Mouse (Mus musculus) thymus, postnatal 25 days (tissue): Measurements from ENCODE around the gene Adcy5.

Source experiments
- DNase-seq: peaks from one replicate; pipeline ENCODE4 v3.0.0; 2022

Gene Adcy5

DNA sequence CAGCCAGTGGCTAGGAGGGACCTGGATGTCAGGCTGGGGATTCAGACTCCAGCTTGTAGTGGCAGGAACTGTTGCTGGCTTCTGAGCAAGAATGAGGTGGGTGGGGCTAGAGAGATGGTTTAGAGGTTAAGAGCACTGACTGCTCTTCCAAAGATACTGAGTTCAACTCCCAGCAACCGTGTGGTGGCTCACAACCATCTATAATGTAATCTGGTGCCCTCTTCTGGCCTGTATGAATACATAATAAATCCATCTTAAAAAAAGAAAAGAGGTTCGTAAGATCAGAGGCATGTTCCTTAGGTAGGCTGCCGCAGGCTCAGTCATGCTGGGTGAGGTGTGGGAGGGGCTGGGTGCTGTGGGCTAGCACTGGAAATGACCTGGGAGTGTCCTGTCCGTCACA, 116.9 kb downstream of the Adcy5 start:
- peak; percentile 3 for DNase-seq

DNA sequence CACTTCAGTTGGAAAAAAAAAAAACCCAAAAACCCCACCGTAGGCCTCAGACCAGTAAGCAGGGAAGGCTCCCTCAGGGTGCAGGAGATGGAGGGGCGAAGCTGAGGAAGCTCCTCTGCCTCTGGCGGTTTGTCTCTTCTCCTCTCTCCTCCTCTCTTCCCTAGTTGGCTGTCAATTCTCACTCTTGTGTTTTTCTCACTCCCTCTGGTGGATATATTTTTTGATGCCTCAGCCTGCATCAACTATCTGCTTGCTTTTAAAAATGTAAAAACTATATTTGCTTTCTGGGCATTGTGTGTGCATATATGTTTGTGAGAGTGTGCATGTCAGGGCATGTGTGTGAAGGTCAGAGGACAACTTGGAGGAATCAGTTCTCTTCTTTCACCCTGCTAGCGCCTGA, 117.7 kb downstream of the Adcy5 start:
- no peak for DNase-seq

GRCm38 (mm10) chr16:35278166-35278565, 123.5 kb downstream of the Adcy5 start:
- DNase-seq: no peak

DNA sequence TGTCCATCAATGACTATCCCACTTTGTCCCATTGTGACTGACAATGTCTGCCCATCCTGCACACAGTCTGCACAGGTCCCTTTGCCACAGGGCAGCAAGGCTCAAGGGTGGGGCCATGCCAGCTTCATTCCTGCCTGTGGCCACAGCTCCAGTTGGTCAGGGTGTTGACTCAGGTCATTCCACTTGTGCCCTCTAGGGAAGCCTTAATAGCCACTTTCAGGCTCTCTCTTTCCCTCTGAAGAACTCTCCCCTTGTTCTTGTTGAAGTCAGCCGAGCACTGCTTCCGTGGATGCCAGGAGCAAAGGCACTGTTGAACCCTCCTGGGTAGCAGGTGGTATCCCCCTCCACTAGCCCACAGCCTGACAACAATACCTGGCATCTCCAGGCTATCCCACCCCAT, 127.8 kb downstream of the Adcy5 start:
- DNase-seq: no peak

DNA sequence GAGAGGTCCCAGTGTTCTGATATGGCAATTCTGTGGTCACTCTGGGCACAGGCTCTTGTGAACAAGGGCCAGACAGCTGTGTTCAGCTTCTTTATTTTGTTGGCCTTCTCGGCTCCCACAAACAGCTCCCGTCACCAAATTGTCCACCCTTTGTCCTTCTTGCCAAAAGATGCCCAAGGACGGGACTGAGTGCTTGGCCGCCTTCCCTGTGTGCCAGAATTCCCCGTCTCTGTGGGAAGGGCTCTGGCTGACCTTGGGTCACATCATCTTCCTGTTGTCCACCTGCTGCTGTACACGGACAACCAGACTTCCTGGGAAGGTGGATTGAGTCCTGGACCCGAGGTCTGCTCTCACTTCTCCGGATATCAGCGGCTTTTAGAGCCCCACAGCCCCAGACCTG, 131.1 kb downstream of the Adcy5 start:
- no peak for DNase-seq

DNA sequence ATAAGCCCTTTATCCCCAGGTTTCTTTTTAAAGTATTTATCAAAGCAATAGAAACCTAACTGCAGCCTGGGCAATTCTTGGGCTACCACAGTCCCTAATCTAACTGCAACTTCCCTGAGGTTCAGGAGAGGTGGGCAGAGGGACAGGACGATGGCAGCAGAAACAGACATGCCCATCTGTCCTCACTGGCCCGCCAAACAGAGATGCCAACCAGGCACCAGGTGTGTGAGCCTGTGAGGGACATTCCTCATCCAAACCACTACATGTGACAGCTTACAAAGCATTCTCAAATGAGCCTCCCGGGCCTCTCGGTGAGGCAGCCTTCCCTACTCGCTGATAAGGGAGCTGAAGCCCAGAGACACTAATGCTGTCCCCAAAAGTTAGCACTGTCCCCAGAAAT, 132.6 kb downstream of the Adcy5 start:
- DNase-seq: no peak

DNA sequence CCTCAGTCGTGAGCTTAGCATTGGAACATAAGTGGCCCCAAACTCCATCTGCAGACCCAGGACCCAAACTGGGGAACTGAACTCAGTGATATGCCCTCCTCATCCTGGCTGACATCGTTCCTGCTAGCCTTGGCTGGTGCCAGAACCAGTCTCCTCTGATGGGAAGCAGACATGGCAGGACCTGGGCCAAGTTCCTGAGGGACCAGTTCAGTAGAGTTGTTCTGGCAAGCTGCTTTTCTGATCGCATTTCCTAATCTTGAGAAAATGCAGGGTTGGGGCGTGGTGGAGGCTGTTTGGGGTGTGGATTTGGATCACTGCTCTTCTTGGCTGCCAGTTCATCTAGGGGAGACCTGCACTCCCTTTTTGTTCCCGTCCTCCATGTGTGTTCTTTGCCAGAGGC, 143.1 kb downstream of the Adcy5 start:
- DNase-seq: no peak

DNA sequence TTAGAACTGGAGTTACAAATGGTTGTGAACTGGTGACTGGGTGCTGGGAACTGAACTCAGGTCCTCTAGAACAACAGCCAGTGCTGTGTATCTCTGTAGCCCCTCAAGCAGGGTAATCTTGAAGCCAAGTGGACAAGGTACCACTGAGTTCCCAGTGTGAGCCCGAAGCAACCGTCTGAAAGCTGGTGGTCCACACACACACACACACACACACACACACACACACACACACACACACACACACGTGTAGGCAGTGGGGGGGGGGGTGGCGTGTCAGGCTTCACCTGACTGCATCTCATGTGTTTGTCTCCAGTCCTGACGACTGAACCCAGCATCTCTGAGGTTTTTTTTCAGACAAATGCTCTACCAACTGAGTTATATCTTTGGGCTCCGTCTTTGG, 145.5 kb downstream of the Adcy5 start:
- DNase-seq: no peak

DNA sequence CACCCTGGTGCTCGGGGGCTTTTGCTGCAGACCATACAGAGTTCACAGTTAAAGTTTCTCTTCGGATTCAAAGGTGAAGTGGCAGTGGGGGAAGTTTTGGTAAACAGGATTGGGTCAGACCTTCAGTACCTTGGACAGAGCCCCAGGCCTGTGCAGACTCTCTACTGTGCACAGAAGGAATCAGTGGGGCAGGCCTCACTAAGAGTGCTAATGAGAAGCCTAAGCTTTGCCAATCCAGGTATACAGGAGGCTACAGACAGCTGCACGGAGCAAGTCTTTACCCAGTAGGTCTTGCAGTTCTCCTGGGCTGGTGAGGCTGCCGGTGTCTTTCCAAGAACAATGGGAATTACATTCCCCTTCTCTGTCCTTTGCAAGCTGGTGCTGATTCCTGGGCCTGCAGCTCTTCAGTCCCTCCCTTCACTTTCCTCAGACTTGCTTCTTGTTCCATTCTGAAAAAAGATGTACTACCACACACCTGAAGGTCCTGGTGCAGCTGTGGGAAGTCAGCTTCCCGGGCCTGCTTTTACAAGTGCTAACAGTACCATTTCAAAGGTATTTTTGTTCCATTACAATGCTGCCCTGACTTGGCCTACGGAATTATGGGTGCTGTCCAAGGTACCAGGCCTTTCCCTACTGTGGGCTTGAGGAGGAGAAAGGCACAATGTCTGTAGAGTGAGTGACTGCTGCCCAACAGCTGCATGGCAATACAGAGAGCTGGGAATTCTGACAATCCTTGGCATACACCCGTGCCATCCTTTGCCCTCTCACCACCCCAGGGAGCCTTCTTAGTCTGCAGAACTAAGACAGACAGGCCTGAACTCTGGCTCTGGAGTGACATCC, 148.0 kb downstream of the Adcy5 start:
- DNase-seq: no peak

GRCm38 (mm10) chr16:35303721-35304120, 149.0 kb downstream of the Adcy5 start:
- no peak for DNase-seq

GRCm38 (mm10) chr16:35304416-35304815, 149.7 kb downstream of the Adcy5 start:
- no peak for DNase-seq

DNA sequence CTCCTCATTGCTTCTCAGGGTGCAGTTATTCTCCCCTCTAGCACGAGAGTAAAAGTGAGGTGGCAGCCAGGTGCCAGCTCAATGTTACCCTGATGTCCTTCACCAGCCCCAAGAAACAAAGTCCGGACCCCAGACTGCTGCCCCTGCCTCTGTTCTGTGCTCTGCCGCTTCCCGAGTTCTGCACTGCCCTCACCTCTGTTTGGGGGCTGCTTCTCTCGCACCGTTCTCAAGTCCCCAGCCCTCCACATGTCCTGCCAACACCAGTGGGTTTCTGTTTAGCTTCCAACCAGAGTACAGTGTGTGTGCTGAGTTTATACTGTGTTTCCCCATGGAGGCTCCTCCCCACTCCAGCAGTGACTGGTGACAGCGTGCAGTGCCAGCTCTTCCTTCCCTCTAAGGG, 150.5 kb downstream of the Adcy5 start:
- no peak for DNase-seq

DNA sequence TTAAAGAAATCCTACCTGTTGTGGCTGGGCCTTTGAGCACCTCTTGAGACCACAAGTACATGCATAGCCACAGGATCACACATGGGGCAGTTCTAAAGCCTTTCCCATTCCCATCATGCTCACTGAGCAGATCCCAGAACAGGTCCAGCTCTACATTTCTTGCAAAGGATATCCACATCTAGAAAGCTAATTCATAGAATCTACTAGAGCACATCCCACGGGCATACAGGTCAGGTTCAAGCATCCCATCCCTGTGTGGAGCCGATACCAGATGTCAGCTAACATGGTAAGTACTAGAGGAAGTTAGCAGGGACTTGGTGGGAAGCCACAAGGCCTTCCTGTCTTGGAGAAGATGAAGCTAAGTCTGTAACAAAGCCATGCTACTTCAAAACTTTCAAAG, 152.0 kb downstream of the Adcy5 start:
- no peak for DNase-seq

DNA sequence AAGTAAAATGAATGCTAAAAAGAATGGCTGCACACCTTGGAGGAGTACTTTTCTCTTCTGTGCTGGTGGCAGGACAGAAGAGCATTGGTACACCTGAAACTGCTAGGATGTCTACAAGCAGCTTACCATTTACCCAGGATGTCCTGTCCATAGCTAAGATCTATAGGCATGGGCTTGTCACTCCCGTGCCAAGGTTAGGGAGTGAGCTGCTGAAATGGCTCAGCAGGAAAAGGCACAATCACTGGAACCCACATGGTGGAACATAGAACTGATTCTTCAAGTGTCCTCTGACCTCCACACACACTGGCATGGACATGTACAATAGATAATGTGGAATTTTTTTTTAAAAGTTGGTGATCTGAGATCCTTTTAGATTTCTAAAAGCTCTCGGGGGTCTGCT, 152.7 kb downstream of the Adcy5 start:
- DNase-seq: no peak

DNA sequence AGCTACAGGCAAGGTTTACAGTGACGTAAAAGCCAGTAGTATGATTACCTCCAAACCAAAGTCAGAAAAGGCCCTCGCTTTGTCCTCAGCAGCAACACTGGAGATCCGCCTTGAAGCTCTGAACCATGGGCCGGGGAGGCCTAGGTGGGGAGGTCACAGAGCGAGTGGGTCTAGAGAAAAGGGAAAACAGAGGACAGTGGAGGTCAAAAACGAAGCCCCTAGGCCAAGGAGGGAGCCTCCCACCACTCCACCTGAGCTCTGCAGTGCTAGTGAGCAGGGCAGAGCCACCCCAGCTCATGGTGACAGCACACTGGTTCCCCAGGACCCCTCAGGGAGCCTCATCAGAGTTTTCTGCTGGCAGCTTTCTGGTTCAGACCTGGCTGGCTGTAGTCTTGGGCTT, 153.3 kb downstream of the Adcy5 start:
- DNase-seq: no peak

- DNase-seq: no peak
Measured at GRCm38 (mm10) chr16:35308486-35309143, 153.9 kb downstream of the Adcy5 start.

DNA sequence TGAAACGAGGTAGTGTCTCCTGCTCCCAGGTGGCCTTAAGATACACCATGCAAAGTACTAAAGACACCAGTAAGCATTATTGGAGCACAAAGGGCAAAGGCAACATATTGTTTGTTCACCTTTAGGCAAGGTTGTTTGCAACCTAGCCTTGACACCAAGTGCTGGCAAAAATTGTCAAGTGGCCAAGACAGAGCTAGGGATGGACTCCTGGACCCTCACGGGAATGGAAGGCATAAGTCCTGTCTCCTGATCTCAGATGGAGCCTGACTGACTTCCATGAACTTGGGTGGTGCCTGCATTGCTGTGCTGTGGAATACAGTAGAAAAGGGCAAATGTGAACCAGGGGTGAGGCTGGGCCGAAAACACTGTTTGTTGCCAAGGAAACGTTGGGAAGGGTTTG, 155.0 kb downstream of the Adcy5 start:
- DNase-seq: no peak

GRCm38 (mm10) chr16:35310551-35311110, 156.0 kb downstream of the Adcy5 start:
- no peak for DNase-seq

- DNase-seq: no peak
Measured at GRCm38 (mm10) chr16:35311586-35311985, 156.9 kb downstream of the Adcy5 start.

DNA sequence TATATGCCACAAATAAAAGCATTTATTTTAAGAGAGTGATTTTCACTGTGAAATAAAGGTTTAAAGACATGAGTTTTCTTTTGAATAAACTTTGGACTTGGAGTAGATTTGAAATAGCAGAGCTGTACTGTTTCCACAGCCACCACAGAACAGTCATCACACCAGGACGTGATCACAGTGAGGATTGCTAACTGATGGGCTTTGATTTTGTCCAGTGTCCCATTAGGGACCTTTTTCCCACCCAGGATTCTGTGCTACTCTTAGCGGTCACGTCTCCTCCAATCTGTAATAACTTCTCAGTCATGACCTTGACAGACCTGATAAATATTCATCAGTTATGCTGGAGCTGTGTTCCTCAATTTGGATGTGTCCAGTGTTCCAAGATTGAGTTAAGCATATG, 160.8 kb downstream of the Adcy5 start:
- DNase-seq: no peak

DNA sequence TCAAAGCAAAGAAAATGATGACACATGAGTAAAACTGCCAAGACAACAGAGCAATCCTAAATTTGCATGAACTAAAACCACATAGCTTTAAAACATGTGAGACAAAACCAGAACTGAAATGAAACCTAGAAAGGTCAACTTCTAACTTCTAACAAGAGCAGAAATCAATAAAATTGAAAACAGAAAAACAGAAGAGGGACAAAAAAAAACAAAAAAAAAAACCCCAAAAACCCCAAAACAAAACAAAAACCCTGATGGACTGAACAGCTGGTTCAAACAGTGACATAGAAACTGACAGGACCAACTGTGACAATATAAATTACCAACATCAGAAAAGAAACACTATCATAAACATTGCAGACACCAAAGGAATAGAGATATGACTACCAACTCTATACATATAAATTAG, 162.2 kb downstream of the Adcy5 start:
- DNase-seq: no peak

- no peak for DNase-seq
Measured at GRCm38 (mm10) chr16:35317460-35317859, 162.8 kb downstream of the Adcy5 start.

DNA sequence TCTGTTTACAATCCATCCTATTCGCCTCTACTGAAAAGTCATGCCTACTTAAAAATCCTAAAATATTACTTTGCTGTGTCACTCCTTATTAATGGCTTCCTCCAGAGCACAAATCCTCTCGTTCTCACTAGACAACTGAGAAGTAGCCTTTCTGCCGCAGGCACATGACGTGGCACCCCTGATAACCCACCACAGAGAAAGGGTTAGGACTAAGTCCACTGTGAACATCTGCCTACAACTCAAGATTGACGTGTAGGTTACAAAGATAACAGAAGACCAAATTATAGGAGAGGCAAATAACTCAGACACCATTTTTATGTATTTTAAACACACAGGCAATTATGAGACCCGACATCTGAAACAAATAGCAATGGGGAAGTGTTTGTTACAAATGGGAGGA, 163.7 kb downstream of the Adcy5 start:
- DNase-seq: no peak

DNA sequence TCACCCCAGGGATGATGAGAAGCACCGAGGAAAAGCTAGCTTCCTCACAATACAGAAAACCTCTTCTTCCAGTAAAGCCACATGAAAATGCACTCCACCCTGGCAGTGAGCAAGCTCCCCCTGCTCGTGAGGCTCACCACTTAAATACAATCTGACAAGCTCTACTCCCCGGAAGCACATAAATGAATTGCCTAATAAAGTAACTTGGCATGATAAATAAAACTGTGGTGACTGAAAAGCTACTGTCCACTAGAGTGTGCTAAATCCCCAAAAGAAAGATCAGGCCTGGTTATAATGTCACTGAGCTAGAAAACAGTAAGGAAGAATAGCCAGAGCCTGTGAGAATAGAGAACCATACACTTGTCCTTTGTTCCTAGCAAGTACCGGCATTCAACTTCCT, 164.7 kb downstream of the Adcy5 start:
- no peak for DNase-seq
